Mouse (Mus musculus) left cerebral cortex, postnatal 4 days (tissue): ENCODE data around the gene Ddr1. TPM values are rescaled to one million over a fixed set of nuclear protein-coding genes. Genes with fewer than 3 reads are reported as not detected.

Source experiments
- DNase-seq: peaks from one replicate; pipeline ENCODE4 v3.0.0-alpha.2; 2022
- intact Hi-C: fragments of 180-260 bp; cut with DNase I; formaldehyde crosslinking; loops from one replicate; pipeline ENCODE4 v1.15.1; 2025
- total RNA-seq, 2 experiments: library from RNA; stranded (reverse); gene quantifications; 2 replicates each; pipeline ENCODE4 v1.2.3; 2021

Gene Ddr1
- total RNA-seq, 2 experiments from 2014 or later: 42.6 to 50.1 TPM

DNA sequence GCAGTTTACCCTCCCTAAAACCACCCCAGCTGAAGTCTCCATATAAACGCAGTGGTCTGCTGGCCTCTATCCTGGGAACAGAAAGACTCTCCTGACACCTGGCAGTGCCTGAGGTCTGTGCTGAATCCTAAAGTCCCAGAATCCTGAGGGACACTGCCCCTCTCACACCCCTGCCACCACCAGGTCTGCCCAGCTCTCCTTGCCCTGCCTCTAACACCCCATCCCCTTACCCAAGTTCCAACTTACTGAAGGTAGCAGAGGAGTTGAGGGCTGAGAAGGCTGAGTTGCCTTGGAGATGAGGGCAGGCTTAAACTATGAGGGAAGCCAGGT is 7.0 kb downstream of the Ddr1 start:
- DNase-seq: no peak
- intact Hi-C loops: no loop called here

DNA sequence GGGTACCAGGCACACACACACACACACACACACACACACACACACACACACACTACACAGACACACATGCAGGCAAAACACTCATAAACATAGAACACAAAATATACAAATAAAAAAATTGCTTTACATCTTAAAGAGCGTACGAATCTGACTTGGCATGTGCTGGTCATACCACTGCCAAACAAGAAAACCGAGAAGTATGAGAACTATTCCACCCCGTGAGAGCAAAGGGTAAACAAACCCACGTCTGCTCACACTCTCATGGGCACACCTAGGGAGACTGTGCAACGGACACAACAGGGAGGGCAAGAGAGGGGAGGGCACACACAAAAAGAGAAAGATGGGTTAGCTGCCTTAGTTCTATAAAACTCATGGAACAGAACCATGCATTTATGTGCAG is 7.7 kb downstream of the Ddr1 start:
- intact Hi-C loops: no loop called here
- no peak for DNase-seq

DNA sequence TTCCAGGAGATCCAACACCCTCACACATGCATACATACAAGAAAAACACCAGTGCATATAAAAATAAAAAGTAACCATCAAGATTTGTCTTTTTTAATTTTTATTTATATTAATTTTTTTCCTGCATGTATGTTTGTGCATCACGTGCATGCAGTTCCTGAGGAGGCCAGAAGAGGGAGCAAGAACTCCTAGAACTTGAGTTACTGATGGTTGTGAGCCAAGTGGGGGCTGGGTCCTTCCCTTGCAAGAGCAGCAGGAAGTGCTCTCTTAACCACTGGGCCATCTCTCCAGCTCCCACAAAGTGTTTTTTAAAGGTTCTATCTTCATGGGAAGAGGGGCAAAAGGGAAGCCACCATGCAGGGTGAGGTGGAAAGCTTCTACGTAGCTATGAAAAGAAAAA is 9.1 kb downstream of the Ddr1 start:
- peak; percentile 79 for DNase-seq

DNA sequence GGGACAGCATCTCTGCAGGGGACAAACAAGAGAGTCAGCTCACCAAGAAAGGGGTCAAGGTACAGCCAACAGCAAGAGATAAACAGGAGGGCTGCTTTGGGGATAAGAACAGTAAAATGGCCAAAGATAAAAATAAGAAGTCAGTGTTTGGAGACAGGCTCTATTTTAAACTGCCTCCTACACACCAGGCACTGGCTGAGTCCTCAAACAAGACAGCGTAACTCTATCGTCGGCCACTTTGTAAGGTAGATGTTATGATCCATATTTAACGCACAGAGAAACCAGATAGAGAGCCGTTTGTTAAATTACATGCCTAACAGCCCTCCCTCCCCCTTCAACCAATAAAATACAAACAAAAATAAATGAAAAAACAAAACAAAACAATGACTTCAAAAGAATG is 10.5 kb downstream of the Ddr1 start:
- intact Hi-C loops: no loop called here

More for the DNA sequence above, 9.1 kb downstream of the Ddr1 start:
- intact Hi-C loops: no loop called here

DNA sequence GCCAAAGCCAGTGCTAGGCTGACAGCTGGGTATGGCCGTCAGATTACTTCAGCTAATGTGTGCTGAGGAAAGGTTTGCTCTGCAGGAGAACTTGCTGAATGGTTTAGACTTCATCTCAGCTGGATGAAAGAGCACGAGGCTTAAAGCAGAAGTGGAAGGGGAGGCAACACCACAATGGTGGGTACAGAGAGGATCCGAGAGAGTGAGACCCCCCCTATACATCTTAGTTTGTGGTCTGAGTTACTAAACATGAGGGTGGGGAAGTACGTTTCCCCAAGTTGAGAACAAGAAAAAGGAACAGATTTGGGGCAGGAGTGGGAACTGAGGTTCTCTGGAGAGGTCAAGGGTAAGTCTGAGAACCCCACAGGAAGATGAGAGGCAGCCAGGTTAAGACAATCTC is 12.1 kb downstream of the Ddr1 start:
- DNase-seq: no peak
- intact Hi-C loops: no loop called here

More for the DNA sequence above, 10.5 kb downstream of the Ddr1 start:
- no peak for DNase-seq

DNA sequence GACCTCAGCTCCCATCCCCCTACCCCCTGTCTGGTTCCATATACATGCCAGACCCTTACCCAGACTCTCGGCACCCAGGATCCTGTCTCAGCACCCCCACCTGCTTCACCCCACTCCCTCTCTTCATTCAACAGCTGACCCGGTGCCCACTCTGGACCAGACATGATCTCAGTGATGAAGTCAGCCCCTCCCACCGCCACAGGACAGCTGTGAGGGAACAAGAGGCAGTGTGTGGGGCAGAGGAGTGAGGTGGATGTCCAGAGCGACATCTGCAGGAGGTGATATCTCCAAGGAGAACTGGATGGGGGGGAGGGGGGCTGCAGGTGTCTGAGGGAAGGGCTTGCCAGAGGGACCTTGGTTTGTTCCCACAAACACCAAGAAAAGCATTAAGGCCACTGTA is 12.6 kb downstream of the Ddr1 start:
- intact Hi-C loops: no loop called here
- DNase-seq: no peak

DNA sequence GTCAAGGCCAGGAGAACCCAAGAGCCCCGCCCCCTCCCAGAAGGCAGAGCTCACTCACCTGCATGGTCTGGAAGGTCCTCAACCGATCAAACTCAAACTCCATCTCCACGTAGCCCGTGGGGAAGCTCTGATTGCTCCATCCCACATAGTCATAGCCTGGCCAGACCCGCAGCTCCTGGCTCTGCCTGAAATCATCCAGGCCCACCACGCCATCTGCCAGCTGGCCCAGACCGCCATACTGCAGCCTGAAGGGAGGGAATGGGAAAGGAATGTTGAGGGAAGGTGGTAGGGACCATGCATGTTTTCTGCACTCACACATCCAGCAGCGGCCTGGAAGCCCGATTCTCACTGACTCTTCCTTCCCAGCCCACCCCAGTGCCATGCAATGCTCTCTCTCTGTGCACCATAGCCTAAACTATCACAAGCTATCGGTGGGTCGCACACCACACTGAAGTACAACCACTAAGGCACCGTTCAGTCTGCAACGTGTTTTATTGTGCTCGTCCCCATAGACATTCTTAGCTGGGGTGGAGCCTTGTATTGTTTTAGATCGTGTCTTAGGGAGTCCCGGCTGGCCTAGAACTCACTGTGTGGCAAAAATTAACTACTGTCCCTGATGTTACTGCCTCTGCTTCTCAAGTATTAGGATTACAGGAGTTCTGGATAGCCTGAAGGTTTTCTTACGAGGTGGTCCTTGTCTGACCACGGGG is 14.3 kb downstream of the Ddr1 start:
- DNase-seq: no peak
- intact Hi-C loops: no loop called here

DNA sequence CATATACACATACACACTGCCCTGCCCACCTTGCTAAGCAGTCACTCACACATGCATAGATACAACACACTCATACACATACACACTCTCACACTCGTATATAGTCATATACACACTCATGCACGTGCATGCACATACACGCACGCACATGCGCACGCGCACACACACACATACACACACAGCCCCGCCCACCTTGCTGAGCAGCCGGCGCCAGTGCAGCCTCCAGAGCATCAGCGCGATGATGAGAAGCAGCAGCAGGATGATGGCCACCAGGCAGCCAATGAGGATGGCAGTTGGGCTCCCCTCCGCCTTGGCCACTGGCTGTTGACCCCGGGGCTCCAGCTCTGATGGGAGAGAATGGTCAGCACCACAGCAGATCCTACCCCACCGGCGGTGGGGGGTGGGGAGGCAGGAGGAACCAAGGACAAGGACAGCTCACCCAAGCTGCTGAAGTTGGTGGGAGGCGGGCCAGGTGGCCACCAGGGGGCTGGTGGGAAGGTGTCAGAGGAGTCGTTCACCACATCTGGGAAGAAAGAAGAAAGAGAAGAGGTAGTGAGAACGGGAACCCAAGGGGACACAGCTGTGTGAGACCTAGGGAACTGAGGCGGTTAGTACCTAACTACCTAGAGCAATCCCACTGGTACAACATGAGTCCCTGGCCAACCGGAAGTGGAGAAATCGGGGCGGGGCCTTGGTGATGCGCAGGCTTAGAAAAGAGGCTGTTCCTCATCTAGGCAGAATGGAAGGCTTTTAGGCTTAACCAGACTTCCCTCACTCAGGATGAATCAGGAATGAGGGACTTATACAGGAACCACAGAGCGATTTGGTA is 15.9 kb downstream of the Ddr1 start:
- intact Hi-C loops: no loop called here
- DNase-seq: no peak

DNA sequence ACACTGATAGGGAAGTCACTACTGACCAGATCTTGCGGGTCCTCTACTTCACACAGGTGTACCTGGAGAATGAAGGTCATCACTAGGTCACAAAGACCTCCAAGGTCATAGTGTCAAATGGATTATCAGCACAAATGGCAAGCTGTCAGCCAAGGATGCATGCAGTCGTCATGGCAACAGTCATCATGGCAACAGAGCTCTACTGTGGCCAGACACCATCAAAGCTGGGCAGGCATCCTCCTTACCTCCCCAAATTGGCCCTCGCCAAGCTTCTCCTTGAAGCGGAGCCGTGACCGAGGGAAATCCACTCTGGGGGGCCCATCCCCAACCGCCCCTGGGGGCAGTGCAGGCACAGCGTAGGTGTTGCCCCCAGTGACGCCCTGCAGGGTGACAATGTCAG is 19.4 kb downstream of the Ddr1 start:
- DNase-seq: peak; percentile 43
- intact Hi-C loops: no loop called here

DNA sequence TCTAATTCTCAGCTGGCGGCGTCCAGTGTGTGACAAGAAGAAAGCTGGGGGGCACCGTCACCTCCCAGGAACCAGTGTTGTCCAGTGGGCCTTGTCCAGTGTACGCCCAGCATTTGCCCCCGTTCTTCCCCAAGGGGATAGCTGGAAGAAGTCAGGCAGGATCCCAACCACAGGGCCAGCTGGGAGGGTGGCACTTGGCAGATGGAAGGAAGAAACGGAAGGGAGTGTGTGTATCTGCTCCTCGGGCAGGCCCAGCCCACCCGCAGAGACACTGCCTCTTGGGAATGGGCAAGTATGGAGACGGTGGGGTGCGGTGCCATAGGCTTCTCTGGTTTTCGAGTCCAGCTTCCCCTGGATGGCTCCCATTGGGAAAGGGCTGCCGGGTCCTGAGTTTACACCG is 22.4 kb downstream of the Ddr1 start:
- no peak for DNase-seq
- intact Hi-C loops: no loop called here

DNA sequence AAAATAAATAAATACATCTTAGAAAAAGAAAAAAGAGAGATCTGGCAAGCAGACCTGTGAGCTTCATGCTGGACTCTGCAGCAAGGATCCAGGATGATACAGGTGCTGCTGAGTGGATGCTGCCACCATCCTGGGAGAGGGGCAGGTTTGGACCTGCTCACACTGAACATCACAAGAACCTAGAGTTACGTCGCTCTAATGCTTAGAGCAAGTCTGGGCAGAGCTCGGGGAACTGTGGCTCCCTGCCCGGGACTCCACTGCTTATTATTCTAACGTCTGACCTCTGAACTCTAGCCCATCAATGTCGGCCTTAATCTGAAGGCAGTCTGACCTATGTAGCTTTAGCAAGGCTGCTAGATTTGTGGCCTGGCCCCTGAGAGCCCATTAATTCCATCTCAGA is 23.8 kb downstream of the Ddr1 start:
- DNase-seq: no peak
- intact Hi-C loops: no loop called here

DNA sequence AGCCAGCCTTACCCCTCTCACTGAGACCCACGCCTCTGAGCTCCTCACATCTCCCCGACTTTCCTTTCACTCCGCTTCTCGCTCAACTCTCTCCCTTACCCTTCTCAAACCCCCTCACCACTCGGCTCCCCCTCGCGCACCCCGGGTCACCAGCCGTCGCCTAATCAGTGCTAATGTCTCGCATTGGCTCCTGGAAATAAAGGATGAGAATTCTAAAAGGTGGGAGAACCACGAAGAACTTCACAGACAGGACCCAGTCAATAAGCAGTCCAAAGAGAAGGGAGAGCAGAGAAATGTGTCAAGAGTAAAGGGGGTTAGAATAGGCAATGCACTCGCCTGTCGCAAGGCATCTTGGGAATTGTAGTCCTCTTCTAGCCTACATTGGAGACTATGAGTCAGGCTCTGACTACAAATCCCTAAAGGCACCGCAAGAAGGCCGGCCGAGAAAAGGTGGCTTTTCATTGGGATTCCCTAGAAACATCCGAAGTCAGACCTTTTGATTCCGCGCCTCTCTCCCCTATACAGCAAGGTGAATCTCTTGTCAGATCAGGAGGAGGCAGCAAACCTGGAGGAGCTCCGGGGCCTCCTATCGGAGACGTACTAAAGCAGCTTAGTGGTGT is 30.9 kb downstream of the Ddr1 start, which contains the start of gene Gtf2h4:
Gene Gtf2h4 (minus strand): TSS at position 324 of the 620 bp plus-strand sequence.
- intact Hi-C loops: no loop called here
- peak; percentile 88 for DNase-seq

DNA sequence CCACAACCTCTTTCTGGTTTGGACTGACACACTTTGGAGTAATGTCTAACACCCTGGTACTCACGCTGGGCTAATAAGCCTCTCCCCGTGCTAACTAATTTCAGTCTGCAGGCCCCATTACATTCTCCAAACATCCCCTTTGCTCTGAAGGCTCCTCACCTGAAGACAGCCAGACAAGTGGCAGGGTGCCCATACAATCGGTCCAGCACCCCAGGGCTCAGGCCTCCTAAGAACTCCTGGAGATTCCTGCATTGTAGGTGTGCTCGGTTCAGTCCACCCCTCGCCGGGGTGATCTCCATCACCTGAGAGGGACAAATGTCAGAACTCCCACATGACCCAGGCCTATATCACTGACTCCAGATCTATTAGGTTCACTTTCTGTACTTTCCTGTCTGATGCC is 31.9 kb downstream of the Ddr1 start:
- no peak for DNase-seq
- intact Hi-C loops: no loop called here

DNA sequence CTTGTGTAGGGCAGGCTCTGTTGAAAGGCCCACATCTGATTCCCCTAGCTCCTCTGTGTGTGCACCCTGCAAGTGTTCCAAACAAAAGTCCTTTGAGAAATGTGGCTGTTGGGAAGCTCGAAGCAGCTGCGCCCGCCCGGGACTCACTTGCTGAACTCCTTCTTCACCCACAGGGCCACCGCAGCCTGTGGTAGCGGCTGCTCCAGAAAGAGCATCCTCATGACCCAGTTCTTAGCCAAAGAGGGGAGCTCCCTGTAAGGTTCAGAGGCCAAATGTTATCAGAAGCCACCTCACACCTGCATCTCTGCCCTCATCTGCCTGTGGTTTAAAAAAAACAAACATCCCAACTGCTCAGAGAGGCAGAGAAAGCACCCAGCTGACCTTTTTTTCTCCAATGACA is 32.6 kb downstream of the Ddr1 start:
- intact Hi-C loops: no loop called here
- DNase-seq: no peak

DNA sequence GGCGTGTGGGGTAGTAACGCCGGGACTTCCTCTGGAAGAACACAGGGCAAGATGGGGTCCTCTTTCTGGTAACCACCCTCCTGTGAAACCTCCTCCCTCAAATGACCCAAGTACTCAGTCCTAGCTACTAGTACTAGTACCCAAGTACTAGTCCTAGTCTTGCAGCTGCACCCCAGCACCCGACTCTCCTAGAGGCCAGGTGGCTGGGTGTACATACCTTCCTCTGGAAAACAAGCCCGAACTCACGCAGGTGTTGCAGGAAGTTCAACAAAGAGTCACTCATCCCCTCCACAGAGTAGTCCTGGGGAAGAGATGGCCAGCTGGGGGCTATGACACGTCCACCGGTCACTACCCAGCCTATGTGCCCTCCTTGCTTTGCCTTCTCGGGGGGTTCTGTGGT is 34.7 kb downstream of the Ddr1 start:
- intact Hi-C loops: no loop called here
- no peak for DNase-seq

DNA sequence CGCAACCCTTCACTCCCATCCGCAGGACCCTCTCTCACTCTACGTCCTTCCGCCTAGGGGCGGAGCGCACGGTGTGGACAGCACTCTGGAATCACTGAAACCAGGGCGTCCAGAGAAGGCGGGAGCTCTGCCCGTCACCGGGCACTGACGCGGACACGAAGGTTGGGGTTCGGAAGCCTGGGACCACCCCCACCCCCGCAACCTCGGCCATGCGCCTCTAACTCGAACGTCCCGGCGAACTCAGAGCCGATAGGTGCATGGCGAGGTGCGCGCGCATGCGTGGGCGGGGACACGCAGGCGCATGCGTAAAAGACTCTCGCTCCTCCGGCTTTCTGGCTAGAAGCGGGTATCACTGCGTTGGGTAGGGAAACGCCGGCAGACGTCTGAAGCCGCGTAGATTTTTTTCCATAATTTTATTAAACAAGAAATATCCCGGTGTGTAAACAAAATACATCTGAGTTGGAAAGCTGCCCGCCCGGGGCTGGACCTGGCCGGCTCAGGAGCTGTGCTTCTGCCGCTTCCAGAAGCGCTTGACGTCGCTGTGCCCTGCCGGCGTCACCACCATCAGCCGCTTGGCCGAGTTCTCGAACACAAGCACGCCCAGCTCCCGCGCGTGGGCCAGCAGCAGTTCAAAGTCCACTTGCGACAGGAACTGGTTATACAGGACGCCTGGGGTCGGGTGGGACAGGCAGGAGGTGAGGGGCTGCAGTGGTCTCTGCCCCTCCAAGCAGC is 36.9 kb downstream of the Ddr1 start, which contains the start of gene Vars2:
Gene Vars2 (minus strand): TSS at position 259 of the 732 bp plus-strand sequence.
- intact Hi-C loops: no loop called here
- peak; percentile 98 for DNase-seq

DNA sequence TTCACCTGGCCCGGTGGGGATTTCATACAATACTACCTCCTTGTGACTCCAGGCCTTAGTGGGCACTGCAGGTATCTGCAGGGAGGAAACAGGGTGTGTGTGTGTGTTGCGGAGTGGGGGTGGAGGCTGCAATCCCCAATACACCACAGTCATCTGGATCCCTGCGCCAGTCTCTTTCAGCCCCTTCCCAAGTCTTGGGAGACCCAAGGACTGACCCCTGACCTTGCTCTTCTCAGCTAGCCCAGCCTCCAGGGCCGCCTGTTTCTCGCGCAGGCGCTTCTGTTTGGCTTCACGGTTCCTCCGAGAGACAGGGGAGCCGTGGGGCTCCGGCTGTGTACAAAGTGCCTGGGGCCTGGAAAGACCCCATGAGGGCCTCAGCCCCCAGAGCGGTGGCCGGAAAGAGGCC is 37.6 kb downstream of the Ddr1 start:
- intact Hi-C loops: no loop called here
- peak; percentile 38 for DNase-seq

DNA sequence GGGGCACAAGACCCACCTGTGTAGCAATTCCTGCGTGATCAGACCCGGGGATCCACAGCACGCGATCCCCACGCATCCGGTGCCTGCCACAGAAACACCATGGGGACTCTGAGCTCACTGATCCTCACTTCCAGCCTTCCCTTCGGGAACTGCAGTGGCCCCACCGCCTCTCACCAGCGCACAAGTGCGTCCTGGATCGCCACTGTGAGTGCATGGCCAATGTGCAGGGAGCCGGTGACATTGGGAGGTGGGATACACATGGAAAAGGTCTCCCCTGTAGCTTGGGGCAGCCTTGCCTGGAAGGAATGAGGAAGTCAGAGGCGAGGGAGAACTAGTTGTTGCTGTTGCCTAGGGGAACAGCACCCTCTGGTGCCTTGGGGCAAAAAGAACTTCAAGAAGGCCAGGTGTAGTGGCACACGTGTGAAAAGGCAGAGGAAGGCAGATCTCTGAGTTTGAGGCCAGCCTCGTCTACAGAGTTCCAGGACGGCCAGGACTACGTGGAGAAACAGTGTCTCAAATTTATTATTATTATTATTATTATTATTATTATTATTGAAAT is 38.4 kb downstream of the Ddr1 start:
- DNase-seq: no peak

DNA sequence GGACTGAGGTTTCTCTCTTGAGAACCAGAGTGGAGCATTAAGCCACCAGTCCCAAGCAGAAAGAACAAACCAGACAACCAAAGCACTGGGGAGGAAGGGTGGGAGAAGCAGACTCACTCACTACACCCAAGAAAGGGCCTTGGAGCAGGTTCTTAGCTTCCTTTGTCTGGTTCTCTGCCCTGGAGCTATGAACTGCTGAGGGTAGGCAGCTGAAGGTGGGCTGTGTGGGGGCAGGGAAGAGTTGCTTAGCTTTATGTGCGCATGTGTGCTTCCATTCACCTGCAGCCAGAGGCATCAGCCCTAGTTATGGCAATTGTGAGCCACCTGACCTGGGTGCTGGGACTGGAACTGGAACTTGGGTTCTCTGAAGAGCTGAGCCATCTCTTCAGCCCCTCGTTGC is 51.3 kb downstream of the Ddr1 start:
- intact Hi-C loops: no loop called here
- no peak for DNase-seq

More for the DNA sequence above, 38.4 kb downstream of the Ddr1 start:
- intact Hi-C loops: no loop called here

DNA sequence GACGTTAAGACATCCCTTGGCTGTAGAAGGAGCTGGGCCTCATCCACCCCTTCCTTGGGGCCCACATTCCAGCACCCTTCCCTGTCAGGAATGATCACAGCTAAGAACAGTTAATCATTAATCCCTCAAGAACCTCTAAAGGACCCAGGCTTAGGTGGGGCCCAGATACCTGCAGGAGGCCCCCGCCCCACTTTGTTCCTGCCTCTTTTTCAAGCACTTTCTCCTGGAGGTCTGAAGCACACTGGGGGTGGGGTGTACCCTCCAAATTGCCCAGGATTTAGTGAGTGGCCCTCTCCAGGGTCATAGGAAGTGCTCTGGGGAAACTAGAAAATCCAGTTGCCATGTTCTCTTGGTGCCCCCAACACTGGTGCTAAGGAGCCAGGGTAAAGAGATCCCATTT is 55.0 kb downstream of the Ddr1 start:
- no peak for DNase-seq

More for the DNA sequence above, 55.0 kb downstream of the Ddr1 start:
- intact Hi-C loops: no loop called here
